Mouse (Mus musculus) kidney, postnatal 0 days (tissue): ENCODE results near the gene Sptbn2. TPM values are rescaled to one million over a fixed set of nuclear protein-coding genes. Genes with fewer than 3 reads are reported as not detected.

Experiments used
- ATAC-seq: fragments of 200-750 bp; cut with Nextera tagmentation; replicated peaks from 2 replicates; pipeline ENCODE4 v1.8.0; 2017; ENCODE audit warnings: low read depth, moderate number of reproducible peaks, moderate TSS enrichment, moderate library complexity; ENCODE audit not compliant: low FRiP score
- DNase-seq: peaks from one replicate; pipeline ENCODE4 v3.0.0-alpha.2; 2016; ENCODE audit warnings: low spot score
- H3K27ac ChIP-seq: fragments of 300-500 bp; sonication (generic); 2 replicates; pipeline ENCODE4 v1.5.1; 2014; ENCODE audit warnings: mild to moderate bottlenecking
- H3K27me3 ChIP-seq: fragments of 300-500 bp; sonication (generic); 2 replicates; pipeline ENCODE4 v1.6.1; 2014; ENCODE audit warnings: low read length, mixed read lengths; ENCODE audit not compliant: insufficient read depth
- H3K36me3 ChIP-seq: fragments of 300-500 bp; sonication (generic); 2 replicates; pipeline ENCODE4 v1.6.1; 2014; ENCODE audit warnings: low read length, mixed read lengths; ENCODE audit not compliant: insufficient read depth
- H3K4me1 ChIP-seq: fragments of 300-500 bp; sonication (generic); replicated peaks from 2 replicates; pipeline ENCODE4 v1.6.1; 2014; ENCODE audit warnings: antibody characterized with exemption, low read length, mixed read lengths; ENCODE audit not compliant: insufficient read depth
- H3K4me2 ChIP-seq: fragments of 300-500 bp; sonication (generic); 2 replicates; pipeline ENCODE4 v1.6.1; 2014; ENCODE audit warnings: mild to moderate bottlenecking, low read length, moderate library complexity, mixed read lengths
- H3K4me3 ChIP-seq: fragments of 300-500 bp; sonication (generic); replicated peaks from 2 replicates; pipeline ENCODE4 v1.5.1; 2014; ENCODE audit warnings: low read depth, low read length
- H3K9ac ChIP-seq: fragments of 300-500 bp; sonication (generic); 2 replicates; pipeline ENCODE4 v1.6.1; 2014; ENCODE audit warnings: low read depth, low read length
- H3K9me3 ChIP-seq: fragments of 300-500 bp; sonication (generic); replicated peaks from 2 replicates; pipeline ENCODE4 v1.6.1; 2016; ENCODE audit warnings: low read length, inconsistent platforms, mixed read lengths
- CTCF ChIP-seq: IDR thresholded peaks from 2 replicates; pipeline ENCODE4 v1.5.1; 2016; ENCODE audit warnings: antibody characterized with exemption, low read depth, mild to moderate bottlenecking, moderate library complexity
- WGBS: fragments of 180-500 bp; shearing (Covaris S2); extraction: QIAGEN DNeasy Blood & Tissue Kit; methylation state at CpG from one replicate; pipeline ENCODE4 v1.1.7; 2014; 5-methylcytosine and 5-hydroxymethylcytosine counted together
- polyA plus RNA-seq: library from polyadenylated mRNA; unstranded; fragments of >200 nt; fragmentation: Nextera tagmentation; extraction: Ambion mirVana; gene quantifications from 2 replicates; pipeline ENCODE4 v1.2.1, GENCODE M21; 2015

Sptbn2 gene
- polyA plus RNA-seq, 1 experiment from 2014 or later: 2.6 TPM

DNA sequence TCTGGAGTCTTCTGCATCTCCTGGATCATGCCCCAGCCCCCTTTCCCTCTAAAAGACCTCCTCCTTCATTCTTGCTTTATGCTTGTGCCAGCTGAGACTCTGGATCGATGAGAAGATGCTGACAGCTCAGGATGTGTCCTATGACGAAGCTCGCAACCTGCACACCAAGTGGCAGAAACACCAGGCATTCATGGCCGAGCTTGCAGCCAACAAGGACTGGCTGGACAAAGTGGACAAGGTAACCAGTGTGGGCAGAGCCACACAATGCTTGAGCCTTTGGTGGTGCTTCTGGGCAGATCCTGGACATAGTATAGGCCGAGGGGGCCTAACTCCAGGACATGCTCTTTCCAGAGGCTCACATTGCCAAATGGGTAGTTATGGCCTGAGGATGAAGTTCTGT lies 28.8 kb downstream of the Sptbn2 start:
- no peak for DNase-seq
- no peak overlapping the region for H3K27ac ChIP-seq

DNA sequence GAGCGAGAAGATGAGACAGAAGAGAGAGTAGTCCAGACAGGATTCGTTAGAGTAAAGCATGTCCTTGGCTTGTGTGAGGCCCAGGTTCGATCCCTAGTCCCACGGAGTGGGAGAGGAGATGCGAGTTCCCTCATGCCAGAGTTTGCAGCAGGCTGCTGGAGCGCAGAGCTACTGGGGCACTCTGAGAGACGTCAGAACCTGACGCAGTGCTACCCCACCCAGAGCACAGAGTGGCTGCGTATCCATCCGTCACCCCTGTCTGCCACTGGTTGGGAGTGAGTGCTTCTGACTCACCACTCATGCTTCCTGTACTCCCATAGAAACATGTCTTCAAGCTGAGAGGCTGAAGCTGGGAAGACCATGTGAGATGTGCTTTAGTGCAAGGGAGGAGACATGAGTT lies 30.5 kb downstream of the Sptbn2 start:
- Histone ChIP-seq H3K36me3 (peaks cover 12% of the 10 kb centered on the region; the same call in 1 of the 2 replicates), H3K27ac (no peak overlapping the region), H3K4me1 (no peaks in the 10 kb centered on the region), H3K4me3 (no peak overlapping the region), H3K9ac (no peak overlapping the region), H3K9me3 (no peaks in the 10 kb centered on the region), H3K27me3 (no peaks in the 10 kb centered on the region), H3K4me2 (no peak overlapping the region)
- DNase-seq (no peak), ATAC-seq (no peak)
- WGBS: 69% methylated on average over 10 of the region's 10 CpGs
- no peak for TF ChIP-seq CTCF

More for the DNA sequence above, 28.8 kb downstream of the Sptbn2 start:
- peaks cover 12% of the 10 kb centered on the region; the same call in 1 of the 2 replicates for H3K36me3 ChIP-seq
- no peaks in the 10 kb centered on the region for H3K27me3 ChIP-seq
- no peak overlapping the region for H3K9ac ChIP-seq
- WGBS: 89% methylated on average over 5 of the region's 5 CpGs
- no peak overlapping the region for H3K4me2 ChIP-seq
- ATAC-seq: no peak
- TF ChIP-seq CTCF: no peak
- H3K4me1 ChIP-seq: no peaks in the 10 kb centered on the region
- no peak overlapping the region for H3K4me3 ChIP-seq
- H3K9me3 ChIP-seq: no peaks in the 10 kb centered on the region

DNA sequence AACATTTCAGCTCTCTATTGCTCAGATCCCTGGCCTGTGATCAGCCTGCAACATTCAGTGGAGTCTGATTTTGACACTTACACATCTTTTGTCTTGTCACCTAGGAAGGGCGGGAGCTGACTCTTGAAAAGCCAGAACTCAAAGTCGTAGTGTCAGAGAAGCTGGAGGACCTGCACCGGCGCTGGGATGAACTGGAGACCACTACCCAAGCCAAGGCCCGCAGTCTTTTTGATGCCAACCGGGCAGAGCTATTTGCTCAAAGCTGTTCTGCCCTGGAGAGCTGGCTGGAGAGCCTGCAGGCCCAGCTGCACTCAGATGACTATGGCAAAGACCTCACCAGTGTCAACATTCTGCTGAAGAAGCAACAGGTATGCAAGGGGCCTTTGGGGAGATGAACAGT lies 31.3 kb downstream of the Sptbn2 start:
- no peaks in the 10 kb centered on the region for H3K4me1 ChIP-seq
- H3K27me3 ChIP-seq: no peaks in the 10 kb centered on the region
- H3K36me3 ChIP-seq: peaks cover 12% of the 10 kb centered on the region; the same call in 1 of the 2 replicates
- no peaks in the 10 kb centered on the region for H3K9me3 ChIP-seq
- TF ChIP-seq CTCF: no peak
- H3K27ac ChIP-seq: no peak overlapping the region
- ATAC-seq (no peak), DNase-seq (no peak)
- no peak overlapping the region for H3K4me2 ChIP-seq
- H3K9ac ChIP-seq: no peak overlapping the region
- H3K4me3 ChIP-seq: no peak overlapping the region
- 91% methylated on average over 6 of the region's 6 CpGs for WGBS

DNA sequence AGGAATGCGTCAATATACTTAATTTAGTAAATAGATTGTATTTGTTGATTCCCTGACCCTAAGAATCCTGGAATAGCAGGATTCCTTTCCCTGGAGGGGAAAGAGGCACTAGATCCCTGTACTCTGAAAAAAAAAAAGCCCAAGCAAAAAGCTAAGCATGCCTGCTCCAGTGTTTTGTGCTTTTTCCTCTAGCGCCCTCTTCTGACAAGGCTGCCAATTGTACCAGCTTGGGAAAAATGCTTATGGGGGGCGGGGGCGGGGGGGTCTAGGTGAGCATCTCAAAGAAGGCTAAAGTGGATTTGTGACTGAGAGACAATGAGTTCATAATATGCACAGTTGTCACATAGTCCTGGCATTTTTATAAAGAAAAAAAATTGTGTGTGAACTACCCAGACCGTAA lies 32.6 kb downstream of the Sptbn2 start:
- no peak overlapping the region for H3K27ac ChIP-seq
- TF ChIP-seq CTCF: peak; percentile 69
- no peak overlapping the region for H3K4me3 ChIP-seq
- no peak overlapping the region for H3K4me2 ChIP-seq
- no peaks in the 10 kb centered on the region for H3K9me3 ChIP-seq
- WGBS: 43% methylated on average over 5 of the region's 5 CpGs
- DNase-seq (peak; percentile 65), ATAC-seq (no peak)
- no peaks in the 10 kb centered on the region for H3K4me1 ChIP-seq
- H3K9ac ChIP-seq: no peak overlapping the region
- no peaks in the 10 kb centered on the region for H3K27me3 ChIP-seq
- H3K36me3 ChIP-seq: peaks cover 17% of the 10 kb centered on the region; the same call in 1 of the 2 replicates

DNA sequence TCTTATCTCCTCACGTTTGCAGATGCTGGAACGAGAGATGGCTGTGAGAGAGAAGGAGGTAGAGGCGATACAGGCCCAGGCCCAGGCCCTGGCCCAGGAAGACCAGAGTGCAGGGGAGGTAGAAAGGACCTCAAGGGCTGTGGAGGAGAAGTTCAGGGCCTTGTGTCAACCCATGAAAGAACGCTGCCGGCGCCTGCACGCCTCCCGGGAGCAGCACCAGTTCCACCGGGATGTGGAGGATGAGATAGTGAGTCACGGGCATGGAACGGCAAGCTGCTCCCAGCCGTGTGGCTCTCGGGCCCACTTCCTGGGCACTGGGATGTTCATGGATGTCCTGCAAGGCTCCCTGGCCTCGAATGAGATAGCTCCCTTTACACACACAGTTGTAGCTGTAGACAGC lies 33.1 kb downstream of the Sptbn2 start:
- H3K36me3 ChIP-seq: peaks cover 17% of the 10 kb centered on the region; the same call in 1 of the 2 replicates
- H3K9ac ChIP-seq: no peak overlapping the region
- H3K27ac ChIP-seq: no peak overlapping the region
- TF ChIP-seq CTCF: no peak
- no peaks in the 10 kb centered on the region for H3K4me1 ChIP-seq
- no peaks in the 10 kb centered on the region for H3K27me3 ChIP-seq
- ATAC-seq (no peak), DNase-seq (no peak)
- 58% methylated on average over 14 of the region's 14 CpGs for WGBS
- no peaks in the 10 kb centered on the region for H3K9me3 ChIP-seq
- H3K4me2 ChIP-seq: no peak overlapping the region
- no peak overlapping the region for H3K4me3 ChIP-seq

DNA sequence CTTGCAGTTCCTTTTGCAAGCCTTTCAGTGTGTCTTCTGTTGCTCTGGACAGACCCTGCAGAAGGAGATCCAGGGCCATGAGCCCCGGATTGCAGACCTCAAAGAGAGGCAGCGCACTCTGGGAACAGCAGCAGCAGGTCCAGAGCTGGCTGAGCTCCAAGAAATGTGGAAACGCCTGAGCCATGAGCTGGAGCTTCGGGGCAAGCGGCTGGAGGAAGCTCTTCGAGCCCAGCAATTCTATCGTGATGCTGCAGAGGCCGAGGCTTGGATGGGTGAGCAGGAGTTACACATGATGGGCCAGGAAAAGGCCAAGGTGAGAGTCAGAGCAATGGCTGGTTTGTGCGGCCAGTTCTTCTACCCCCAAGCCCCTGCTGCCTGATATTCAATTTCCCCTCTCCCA lies 34.1 kb downstream of the Sptbn2 start:
- Histone ChIP-seq H3K9ac (no peak overlapping the region), H3K4me2 (no peak overlapping the region), H3K27me3 (no peaks in the 10 kb centered on the region), H3K36me3 (peaks cover 17% of the 10 kb centered on the region; the same call in 1 of the 2 replicates), H3K9me3 (no peaks in the 10 kb centered on the region), H3K27ac (no peak overlapping the region), H3K4me3 (no peak overlapping the region), H3K4me1 (no peaks in the 10 kb centered on the region)
- ATAC-seq (no peak), DNase-seq (peak; percentile 32)
- no peak for TF ChIP-seq CTCF
- WGBS: 37% methylated on average over 9 of the region's 9 CpGs

DNA sequence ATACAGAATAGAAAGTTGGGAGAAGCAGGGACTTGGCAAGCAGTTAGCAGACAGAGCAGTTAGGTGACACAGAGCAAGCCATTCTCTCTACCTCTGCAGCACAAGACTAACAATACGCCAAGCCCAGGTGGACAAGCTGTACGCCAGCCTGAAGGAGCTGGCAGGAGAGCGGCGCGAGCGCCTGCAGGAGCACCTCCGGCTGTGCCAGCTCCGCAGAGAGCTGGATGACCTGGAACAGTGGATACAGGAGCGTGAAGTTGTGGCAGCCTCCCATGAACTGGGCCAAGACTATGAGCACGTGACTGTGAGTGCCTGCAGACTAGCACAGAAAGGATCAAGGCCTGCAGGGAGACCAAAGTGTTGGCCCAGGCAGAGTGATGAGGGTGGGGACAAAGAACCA lies 34.7 kb downstream of the Sptbn2 start:
- 93% methylated on average over 10 of the region's 10 CpGs for WGBS
- H3K9me3 ChIP-seq: no peaks in the 10 kb centered on the region
- H3K4me2 ChIP-seq: no peak overlapping the region
- H3K4me3 ChIP-seq: no peak overlapping the region
- H3K9ac ChIP-seq: no peak overlapping the region
- no peak for TF ChIP-seq CTCF
- no peak overlapping the region for H3K27ac ChIP-seq
- ATAC-seq (no peak), DNase-seq (no peak)
- peaks cover 14% of the 10 kb centered on the region; the same call in 1 of the 2 replicates for H3K36me3 ChIP-seq
- no peaks in the 10 kb centered on the region for H3K27me3 ChIP-seq
- H3K4me1 ChIP-seq: no peaks in the 10 kb centered on the region
